Mouse (Mus musculus) CD4-positive, CD25-positive, alpha-beta regulatory T cell, adult 2 months (primary cell): ENCODE measurements at regions not wholly inside any gene's neighbourhood (a gene's known extent, or its start where the extent isn't known, plus 50 kb on each side); places are given as distances from the start of the nearest gene placed in this dataset.
A peak's percentile ranks its signal among the peaks of the same experiment; 100 is the strongest.

Experiments
- DNase-seq: peaks from one replicate; pipeline ENCODE4 v3.0.0-alpha.2; 2012; ENCODE audit warnings: low read depth, low spot score

DNA sequence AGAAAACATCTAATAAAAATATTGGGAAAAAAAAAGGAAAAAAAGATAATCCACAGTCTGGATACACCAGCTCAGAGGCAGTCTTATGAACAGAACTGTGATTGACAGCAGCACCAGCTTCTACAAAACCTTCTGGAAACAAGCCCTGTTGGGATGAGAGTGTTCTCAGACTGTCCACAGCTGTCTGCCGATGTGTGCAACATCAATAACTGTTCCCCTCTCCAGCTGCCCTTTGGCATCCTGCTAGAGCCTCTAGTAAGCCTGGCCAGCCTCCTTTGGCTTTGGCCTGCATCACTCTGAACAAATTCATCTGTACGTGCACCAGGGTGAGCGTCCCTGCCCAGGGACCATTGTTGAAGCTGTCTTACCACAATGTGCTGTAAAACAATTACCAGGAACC is 137.0 kb upstream of the Irs2 start:
- no peak for DNase-seq

GRCm38 (mm10) chr8:11140566-11140965 is 132.3 kb upstream of the Irs2 start:
- no peak for DNase-seq

GRCm38 (mm10) chr8:11139294-11139693 is 131.0 kb upstream of the Irs2 start:
- no peak for DNase-seq

DNA sequence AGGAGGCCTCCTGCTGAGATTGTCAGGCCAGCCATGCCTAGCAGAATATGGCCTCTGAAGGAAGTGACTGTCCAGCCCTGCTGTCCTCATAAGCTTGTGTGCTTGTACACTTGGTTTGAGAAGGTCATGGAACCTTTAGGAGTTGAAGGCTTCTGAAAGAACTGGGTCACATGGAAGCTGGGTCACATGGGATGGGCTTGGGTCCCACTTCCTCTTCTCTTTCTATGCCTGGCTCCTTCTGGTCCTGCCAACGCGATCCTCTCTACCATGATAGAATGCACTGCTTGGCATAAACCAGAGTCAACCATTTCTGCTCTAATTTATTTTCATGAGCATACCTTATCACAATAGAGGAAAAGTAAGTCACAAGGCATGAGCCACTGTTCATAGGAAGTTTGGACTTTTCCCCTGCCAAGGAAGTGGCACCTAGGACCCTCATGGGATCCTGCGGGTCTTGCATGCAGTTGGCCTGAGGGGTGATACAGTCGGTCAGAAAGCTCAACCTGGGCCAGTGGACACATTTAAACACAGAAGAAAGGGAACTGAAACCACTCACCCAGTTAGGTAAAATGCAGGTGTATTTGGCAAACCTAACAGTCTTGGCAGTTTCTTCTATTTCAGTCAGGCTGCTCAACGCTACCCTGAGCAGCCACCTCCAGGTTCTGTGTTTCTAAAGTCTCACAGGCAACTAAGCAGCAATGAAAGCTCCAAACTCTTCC is 130.2 kb upstream of the Irs2 start:
- no peak for DNase-seq

DNA sequence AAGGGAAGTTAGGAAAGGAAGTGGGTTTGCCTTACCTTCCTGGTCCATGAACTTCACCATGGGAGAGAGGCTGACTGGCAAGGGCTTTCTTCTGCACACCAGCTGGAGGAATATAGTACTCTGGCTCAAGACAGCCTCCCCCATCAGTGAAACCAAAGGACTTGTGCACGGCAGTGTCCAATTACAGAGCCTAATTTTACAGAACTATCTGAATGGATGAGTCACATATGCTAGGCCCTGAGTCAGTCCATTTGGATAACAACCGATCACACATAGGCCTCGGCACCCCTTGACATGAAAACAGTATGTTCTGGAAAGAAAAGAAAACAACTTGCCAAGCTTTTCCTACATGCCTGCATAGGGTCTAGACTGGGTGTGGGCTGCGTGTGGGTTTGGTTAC is 128.3 kb upstream of the Irs2 start:
- no peak for DNase-seq

GRCm38 (mm10) chr8:11135135-11135534 is 126.9 kb upstream of the Irs2 start:
- no peak for DNase-seq

DNA sequence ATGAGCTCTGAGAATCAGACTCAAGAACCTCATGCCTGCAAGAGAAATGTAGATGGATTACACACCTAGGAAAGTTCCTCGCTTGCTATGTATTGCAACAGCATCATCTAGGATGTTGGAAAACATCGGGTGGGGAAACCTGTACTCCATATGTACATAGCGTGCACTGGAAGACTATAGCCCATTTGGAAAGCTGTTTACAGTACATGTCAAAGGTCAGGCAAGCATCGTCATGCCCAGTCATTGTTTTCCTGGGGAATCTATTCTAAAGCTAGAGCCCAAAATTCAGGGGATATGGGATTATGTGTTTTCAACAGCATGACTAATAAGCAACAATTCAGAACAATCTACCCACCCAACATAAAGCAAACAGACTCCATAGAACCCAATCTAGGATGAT is 126.3 kb upstream of the Irs2 start:
- DNase-seq: no peak

DNA sequence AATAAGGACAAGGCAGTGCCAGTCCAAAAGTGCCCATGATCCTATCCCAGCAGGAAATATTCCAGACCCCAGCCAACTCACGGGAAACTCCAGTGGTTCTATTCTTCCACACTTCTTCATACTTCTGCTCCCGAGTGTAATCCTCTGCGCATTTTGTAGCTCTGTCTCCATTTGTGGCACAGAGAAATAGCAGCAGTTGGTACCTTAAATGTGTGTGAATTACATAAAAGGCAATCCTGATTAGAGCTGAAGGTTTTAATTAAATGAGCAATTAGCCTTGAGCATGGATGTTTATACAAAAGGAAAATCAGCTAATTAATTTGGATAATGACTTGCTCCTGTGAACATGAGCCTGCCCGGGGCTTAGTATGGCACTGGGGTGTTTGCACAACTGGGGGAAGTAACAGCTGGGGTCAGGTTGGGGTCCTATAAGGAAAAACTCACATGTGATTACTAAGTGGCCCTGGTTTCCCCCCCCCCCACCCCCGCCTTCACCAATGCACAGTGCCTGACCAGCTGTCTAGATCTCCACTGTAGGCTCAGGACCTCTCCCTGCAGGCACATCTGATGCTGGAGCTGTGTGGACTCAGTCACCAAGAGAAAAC is 110.9 kb upstream of the Irs2 start:
- no peak for DNase-seq

GRCm38 (mm10) chr8:11116534-11116933 is 108.3 kb upstream of the Irs2 start:
- no peak for DNase-seq

GRCm38 (mm10) chr8:11115210-11115609 is 107.0 kb upstream of the Irs2 start:
- DNase-seq: no peak

DNA sequence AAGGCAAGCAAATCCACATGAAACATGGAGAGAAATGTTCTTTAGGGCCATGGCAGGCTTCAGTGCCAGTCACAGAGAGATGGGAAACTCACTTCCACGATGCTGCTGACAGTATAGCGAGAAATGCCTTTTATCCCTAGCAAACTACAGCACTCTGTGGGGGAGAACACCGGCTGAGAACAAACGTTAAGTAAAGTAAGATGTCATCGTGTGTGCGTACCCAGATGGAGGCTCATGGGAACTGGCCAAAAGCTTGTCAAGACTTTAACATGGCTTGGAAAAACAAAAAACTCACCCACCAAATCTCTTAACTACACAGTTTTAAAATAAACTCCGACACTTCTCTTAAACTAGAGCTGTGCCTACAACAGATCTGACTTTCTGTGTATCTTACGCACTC is 106.3 kb upstream of the Irs2 start:
- no peak for DNase-seq

- peak; percentile 30 for DNase-seq
Observed at GRCm38 (mm10) chr8:11112908-11113532, 104.8 kb upstream of the Irs2 start.

- peak; percentile 20 for DNase-seq
Observed at GRCm38 (mm10) chr8:11111987-11112386, 103.7 kb upstream of the Irs2 start.

DNA sequence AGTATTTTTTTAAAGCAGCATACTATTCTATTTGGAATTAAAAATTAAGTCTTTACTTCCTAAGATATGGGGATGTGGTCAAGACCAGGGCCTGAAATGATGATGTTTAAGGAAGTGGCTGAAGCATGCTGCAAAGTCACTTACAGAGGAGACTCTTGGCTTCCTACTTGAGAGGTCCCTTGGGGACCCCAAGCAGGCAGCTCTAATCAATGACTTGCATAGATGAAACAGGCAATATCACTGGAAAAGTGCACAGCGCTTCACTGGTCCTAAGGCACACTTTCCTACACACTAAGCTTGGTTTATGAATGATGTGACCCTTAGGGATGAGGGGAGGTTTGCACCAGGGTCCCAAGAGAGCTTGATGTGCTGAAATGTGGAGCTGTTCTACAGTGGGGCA is 99.2 kb upstream of the Irs2 start:
- no peak for DNase-seq

- peak; percentile 46 for DNase-seq
Observed at GRCm38 (mm10) chr8:11107021-11107420, 98.8 kb upstream of the Irs2 start.

GRCm38 (mm10) chr8:11103745-11104607 is 95.7 kb upstream of the Irs2 start:
- no peak for DNase-seq

GRCm38 (mm10) chr8:11100310-11100709 is 92.1 kb upstream of the Irs2 start:
- DNase-seq: no peak

DNA sequence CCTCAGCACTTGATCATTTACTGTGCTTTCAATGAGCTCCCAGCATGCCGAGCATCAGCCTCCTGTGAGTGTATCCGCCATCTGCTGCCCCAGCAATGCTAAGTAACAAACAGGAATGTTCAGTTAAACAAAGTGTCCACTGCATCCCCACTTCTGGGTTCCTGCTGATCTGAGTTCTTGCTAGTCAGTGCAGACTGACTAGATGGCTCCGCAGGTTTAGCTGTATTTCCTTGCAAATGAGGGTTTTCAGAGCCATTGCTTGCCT is 91.3 kb upstream of the Irs2 start:
- DNase-seq: no peak

DNA sequence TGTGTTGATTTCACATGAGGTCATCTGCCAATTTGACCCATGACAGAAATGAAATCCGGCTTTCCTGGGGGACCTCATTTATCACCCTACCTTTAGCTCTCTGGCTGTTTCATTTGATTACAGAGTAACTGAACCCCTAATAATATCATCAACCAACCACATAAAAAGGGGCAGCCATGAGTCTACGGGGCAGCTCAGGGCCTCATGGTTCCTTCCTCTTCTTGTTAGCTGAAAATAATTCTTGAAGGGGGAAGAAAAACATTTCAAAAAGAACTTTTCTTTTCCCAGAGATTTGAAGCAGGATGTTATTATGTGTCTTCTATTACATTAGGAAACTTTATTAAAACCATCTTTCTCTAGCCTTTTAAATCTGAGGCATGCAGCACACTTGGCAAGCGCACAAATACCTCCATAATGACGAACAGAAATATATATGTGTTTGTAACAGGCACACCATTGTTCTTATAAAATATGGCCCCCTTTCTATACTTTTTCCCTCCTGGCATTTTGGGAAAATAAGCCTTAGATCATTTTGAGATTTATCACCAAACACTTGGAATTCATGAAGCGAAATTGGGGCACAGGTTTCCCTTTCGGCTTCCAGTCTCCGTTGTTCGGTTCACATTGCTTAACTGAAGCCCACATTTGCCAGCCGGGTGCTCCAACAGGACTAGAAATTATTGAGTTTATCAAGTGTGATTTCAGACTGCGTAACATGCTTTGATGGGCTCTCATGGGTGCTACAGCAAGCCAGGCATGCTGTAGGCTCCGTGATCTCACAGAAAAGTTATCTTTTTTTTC is 90.7 kb upstream of the Irs2 start:
- DNase-seq: no peak

- peak; percentile 17 for DNase-seq
Observed at GRCm38 (mm10) chr8:11098228-11098778, 90.0 kb upstream of the Irs2 start.

- DNase-seq: no peak
Observed at GRCm38 (mm10) chr8:11097813-11098212, 89.6 kb upstream of the Irs2 start.
